Mouse (Mus musculus) B cell, adult 2 months (primary cell): ENCODE measurements around the gene Ddx19b.
A peak's percentile ranks its signal among the peaks of the same experiment; 100 is the strongest.
"Not testable (repeated sequence)": the region's sequence is repeated elsewhere in the genome, so short reads cannot be mapped to it uniquely, and the experiment has no call there.

ENCODE experiments used
- DNase-seq, 2 experiments: peaks; one replicate each; pipeline ENCODE4 v3.0.0; 2022

Ddx19b gene

GRCm38 (mm10) chr8:110963051-110963450 lies 68.5 kb downstream of the Ddx19b start:
- DNase-seq = no peak

GRCm38 (mm10) chr8:110959906-110960305 lies 71.6 kb downstream of the Ddx19b start:
- DNase-seq = no peak

GRCm38 (mm10) chr8:110959071-110959780 lies 72.3 kb downstream of the Ddx19b start:
- DNase-seq = no peak

GRCm38 (mm10) chr8:110958553-110958952 lies 73.0 kb downstream of the Ddx19b start:
- DNase-seq = not testable (repeated sequence)

GRCm38 (mm10) chr8:110958135-110958534 lies 73.4 kb downstream of the Ddx19b start:
- DNase-seq = no peak

GRCm38 (mm10) chr8:110957471-110957870 lies 74.1 kb downstream of the Ddx19b start:
- no peak for DNase-seq

- DNase-seq = no peak
Observed at GRCm38 (mm10) chr8:110956619-110957450, 74.7 kb downstream of the Ddx19b start.

GRCm38 (mm10) chr8:110954776-110955175 lies 76.8 kb downstream of the Ddx19b start:
- peak; percentile 65 to 71 for DNase-seq
